Mouse (Mus musculus) heart, adult 2 months (tissue): ENCODE measurements around the gene Epha7.

Experiments used
- CTCF ChIP-seq: fragments of 200-600 bp; IDR thresholded peaks from 2 replicates; pipeline ENCODE4 v1.8.1; 2022; ENCODE audit warnings: antibody characterized with exemption, mild to moderate bottlenecking, moderate library complexity
- EP300 ChIP-seq: fragments of 200-500 bp; IDR thresholded peaks from 2 replicates; pipeline ENCODE4 v1.6.1; 2011; ENCODE audit warnings: low read depth, low read length, control low read depth; ENCODE audit not compliant: insufficient read depth
- POLR2A ChIP-seq: fragments of 200-500 bp; IDR thresholded peaks from 2 replicates; pipeline ENCODE4 v1.6.1; 2011; ENCODE audit warnings: mild to moderate bottlenecking, low read depth, low read length, control low read depth; ENCODE audit not compliant: insufficient read depth

DNA sequence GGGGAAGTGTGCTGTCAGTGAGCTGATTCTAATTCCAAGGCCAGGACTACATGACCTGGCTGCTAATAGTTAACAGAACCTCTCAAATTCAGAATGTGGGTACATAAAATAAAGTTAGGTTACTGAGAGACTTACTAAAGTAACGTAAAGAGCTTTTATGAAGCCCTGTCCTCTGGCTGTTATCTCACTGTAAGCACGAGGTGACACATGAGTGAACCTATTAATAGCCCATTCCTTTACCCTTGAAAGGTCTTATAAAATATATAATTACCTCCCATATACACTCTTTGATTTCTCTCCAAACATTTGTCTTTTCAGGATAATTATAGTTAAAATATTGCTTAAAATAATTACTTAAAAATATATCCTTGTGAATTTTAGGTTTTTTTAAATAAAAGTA, 37.5 kb downstream of the Epha7 start:
- no peak for TF ChIP-seq CTCF
- no peak for TF ChIP-seq POLR2A
- TF ChIP-seq EP300: no peak
